Mouse (Mus musculus) left cerebral cortex, adult 11 months (tissue): ENCODE data around the gene Yipf2.
A peak's percentile ranks its signal among the peaks of the same experiment; 100 is the strongest.

Source experiments
- DNase-seq: peaks from one replicate; pipeline ENCODE4 v3.0.0; 2022; ENCODE audit warnings: low spot score

Yipf2 gene

GRCm38 (mm10) chr9:21592703-21593121, at the start of gene Yipf2, which contains the start of gene Timm29:
Yipf2 (minus strand) TSS chr9:21592828.
Timm29 (plus strand) TSS chr9:21592722.
- peak; percentile 93 for DNase-seq

GRCm38 (mm10) chr9:21639031-21639430, 46.4 kb upstream of the Yipf2 start:
- no peak for DNase-seq

- no peak for DNase-seq
These were observed 43.0 kb upstream of the Yipf2 start for GRCm38 (mm10) chr9:21635639-21636038.

- no peak for DNase-seq
These were observed 40.5 kb upstream of the Yipf2 start for GRCm38 (mm10) chr9:21633106-21633505.

GRCm38 (mm10) chr9:21630673-21631072, 38.0 kb upstream of the Yipf2 start:
- peak; percentile 31 for DNase-seq

GRCm38 (mm10) chr9:21627145-21627795, 34.6 kb upstream of the Yipf2 start:
- DNase-seq, result no peak

- DNase-seq, result no peak
These were observed 33.9 kb upstream of the Yipf2 start for GRCm38 (mm10) chr9:21626571-21626970.

- DNase-seq, result no peak
These were observed 33.0 kb upstream of the Yipf2 start for GRCm38 (mm10) chr9:21625342-21626339.

- DNase-seq, result no peak
These were observed 30.0 kb upstream of the Yipf2 start for GRCm38 (mm10) chr9:21622676-21623075.

- no peak for DNase-seq
These were observed 27.6 kb upstream of the Yipf2 start for GRCm38 (mm10) chr9:21620229-21620628.

GRCm38 (mm10) chr9:21617066-21617465, 24.4 kb upstream of the Yipf2 start:
- no peak for DNase-seq

- DNase-seq, result peak; percentile 79
These were observed 23.7 kb upstream of the Yipf2 start for GRCm38 (mm10) chr9:21616232-21616781.

GRCm38 (mm10) chr9:21615617-21616231, 23.1 kb upstream of the Yipf2 start, which contains the start of gene Smarca4:
Smarca4 (plus strand) TSS chr9:21616169.
- DNase-seq, result peak; percentile 99

GRCm38 (mm10) chr9:21614864-21615616, 22.4 kb upstream of the Yipf2 start:
- no peak for DNase-seq

- no peak for DNase-seq
These were observed 17.2 kb upstream of the Yipf2 start for GRCm38 (mm10) chr9:21609861-21610260.

- DNase-seq, result no peak
These were observed 14.0 kb upstream of the Yipf2 start for GRCm38 (mm10) chr9:21606648-21607047.

- no peak for DNase-seq
These were observed 13.2 kb upstream of the Yipf2 start for GRCm38 (mm10) chr9:21605865-21606264.

GRCm38 (mm10) chr9:21604119-21604518, 11.5 kb upstream of the Yipf2 start:
- DNase-seq, result no peak

GRCm38 (mm10) chr9:21601722-21602399, 9.2 kb upstream of the Yipf2 start:
- DNase-seq, result no peak

GRCm38 (mm10) chr9:21601073-21601472, 8.4 kb upstream of the Yipf2 start:
- DNase-seq, result no peak

- no peak for DNase-seq
These were observed 7.6 kb upstream of the Yipf2 start for GRCm38 (mm10) chr9:21600186-21600585.
